Mouse (Mus musculus): ENCODE results near the gene Actr10. TPM values are rescaled to one million over a fixed set of nuclear protein-coding genes. Genes with fewer than 3 reads are reported as not detected.

Gene Actr10
- polyA plus RNA-seq (2015; fragmentation: Nextera tagmentation; extraction: Ambion mirVana): 174 and 180 TPM in 2 replicates

- H3K9me3 ChIP-seq: no peaks in the 10 kb centered on the region
- peak; percentile 96 for ATAC-seq (ENCODE audit: low FRiP score, low read depth)
- peak within 1 kb of the TSS; percentile 61 for H3K4me2 ChIP-seq
- H3K4me3 ChIP-seq: peak within 1 kb of the TSS; percentile 87
- under 1% methylated on average over 59 of the region's 59 CpGs for WGBS
- peaks cover 11% of the 10 kb centered on the region for H3K4me1 ChIP-seq (replicated peaks)
- H3K9ac ChIP-seq: peak within 1 kb of the TSS; percentile 87
- peak within 1 kb of the TSS; percentile 88 for H3K27ac ChIP-seq (replicated peaks)
- H3K27me3 ChIP-seq: no peaks in the 10 kb centered on the region
- H3K36me3 ChIP-seq: peaks cover 12% of the 10 kb centered on the region
Observed at GRCm38 (mm10) chr12:70937571-70938384, at the start of gene Actr10. TSS of gene Actr10 (plus strand) at chr12:70937857.

- 75% methylated on average over 5 of the region's 5 CpGs for WGBS
- no peak for ATAC-seq (ENCODE audit: low FRiP score, low read depth)
- H3K9me3 ChIP-seq: no peaks in the 10 kb centered on the region
- H3K4me2 ChIP-seq: no peak overlapping the region
- H3K27me3 ChIP-seq: no peaks in the 10 kb centered on the region
- H3K9ac ChIP-seq: no peak overlapping the region
- H3K27ac ChIP-seq (replicated peaks): no peak overlapping the region
- no peaks in the 10 kb centered on the region for H3K36me3 ChIP-seq
- H3K4me3 ChIP-seq: no peak overlapping the region
- no peaks in the 10 kb centered on the region for H3K4me1 ChIP-seq (replicated peaks)
Observed at GRCm38 (mm10) chr12:70890405-70890804, 47.3 kb upstream of the Actr10 start.

- H3K4me2 ChIP-seq: no peak overlapping the region
- no peaks in the 10 kb centered on the region for H3K36me3 ChIP-seq
- H3K27me3 ChIP-seq: no peaks in the 10 kb centered on the region
- no peak overlapping the region for H3K27ac ChIP-seq (replicated peaks)
- ATAC-seq (ENCODE audit: low FRiP score, low read depth): no peak
- 82% methylated on average over 8 of the region's 8 CpGs for WGBS
- no peaks in the 10 kb centered on the region for H3K9me3 ChIP-seq
- H3K4me3 ChIP-seq: no peak overlapping the region
- H3K4me1 ChIP-seq (replicated peaks): no peaks in the 10 kb centered on the region
- no peak overlapping the region for H3K9ac ChIP-seq
Observed at GRCm38 (mm10) chr12:70890874-70891470, 46.7 kb upstream of the Actr10 start.

GRCm38 (mm10) chr12:70895275-70895674 is 42.4 kb upstream of the Actr10 start:
- 86% methylated on average over 7 of the region's 7 CpGs for WGBS
- H3K4me2 ChIP-seq: no peak overlapping the region
- H3K9me3 ChIP-seq: no peaks in the 10 kb centered on the region
- H3K27me3 ChIP-seq: no peaks in the 10 kb centered on the region
- no peak overlapping the region for H3K4me3 ChIP-seq
- ATAC-seq (ENCODE audit: low FRiP score, low read depth): no peak
- no peak overlapping the region for H3K9ac ChIP-seq
- no peaks in the 10 kb centered on the region for H3K36me3 ChIP-seq
- no peaks in the 10 kb centered on the region for H3K4me1 ChIP-seq (replicated peaks)
- H3K27ac ChIP-seq (replicated peaks): no peak overlapping the region

GRCm38 (mm10) chr12:70896068-70896467 is 41.6 kb upstream of the Actr10 start:
- Histone ChIP-seq H3K9ac (no peak overlapping the region), H3K9me3 (no peaks in the 10 kb centered on the region), H3K36me3 (no peaks in the 10 kb centered on the region), H3K27ac (replicated peaks) (no peak overlapping the region), H3K27me3 (no peaks in the 10 kb centered on the region), H3K4me1 (replicated peaks) (no peaks in the 10 kb centered on the region), H3K4me2 (no peak overlapping the region), H3K4me3 (no peak overlapping the region)
- ATAC-seq (ENCODE audit: low FRiP score, low read depth): no peak
- 91% methylated on average over 10 of the region's 10 CpGs for WGBS

GRCm38 (mm10) chr12:70897434-70897833 is 40.2 kb upstream of the Actr10 start:
- H3K4me2 ChIP-seq: no peak overlapping the region
- no peak overlapping the region for H3K27ac ChIP-seq (replicated peaks)
- no peak overlapping the region; the same call in 1 of the 2 replicates for H3K9ac ChIP-seq
- no peak for ATAC-seq (ENCODE audit: low FRiP score, low read depth)
- WGBS: 80% methylated on average over 8 of the region's 8 CpGs
- H3K9me3 ChIP-seq: no peaks in the 10 kb centered on the region
- H3K36me3 ChIP-seq: no peaks in the 10 kb centered on the region
- H3K4me3 ChIP-seq: no peak overlapping the region
- no peaks in the 10 kb centered on the region for H3K27me3 ChIP-seq
- no peaks in the 10 kb centered on the region for H3K4me1 ChIP-seq (replicated peaks)

- Histone ChIP-seq H3K36me3 (no peaks in the 10 kb centered on the region), H3K4me3 (no peak overlapping the region), H3K9me3 (no peaks in the 10 kb centered on the region), H3K27ac (replicated peaks) (no peak overlapping the region), H3K27me3 (no peaks in the 10 kb centered on the region), H3K4me1 (replicated peaks) (no peaks in the 10 kb centered on the region), H3K9ac (no peak overlapping the region), H3K4me2 (no peak overlapping the region)
- 88% methylated on average over 8 of the region's 8 CpGs for WGBS
- ATAC-seq (ENCODE audit: low FRiP score, low read depth): no peak
Observed at GRCm38 (mm10) chr12:70898450-70898849, 39.2 kb upstream of the Actr10 start.

- no peak for ATAC-seq (ENCODE audit: low FRiP score, low read depth)
- H3K27ac ChIP-seq (replicated peaks): no peak overlapping the region
- WGBS: 93% methylated on average over 10 of the region's 10 CpGs
Observed at GRCm38 (mm10) chr12:70904471-70904870, 33.2 kb upstream of the Actr10 start.

GRCm38 (mm10) chr12:70906867-70907266 is 30.8 kb upstream of the Actr10 start:
- Histone ChIP-seq H3K27ac (replicated peaks) (no peak overlapping the region), H3K9ac (no peak overlapping the region), H3K4me2 (no peak overlapping the region), H3K36me3 (no peaks in the 10 kb centered on the region), H3K9me3 (no peaks in the 10 kb centered on the region), H3K27me3 (no peaks in the 10 kb centered on the region), H3K4me3 (no peak overlapping the region), H3K4me1 (replicated peaks) (0 out of 2 replicates have a peak, but pooled peaks cover under 1% of the 10 kb centered on the region)
- WGBS: 85% methylated on average over 9 of the region's 9 CpGs
- ATAC-seq (ENCODE audit: low FRiP score, low read depth): no peak

More at GRCm38 (mm10) chr12:70904471-70904870, 33.2 kb upstream of the Actr10 start:
- Histone ChIP-seq H3K4me3 (no peak overlapping the region), H3K9me3 (no peaks in the 10 kb centered on the region), H3K36me3 (no peaks in the 10 kb centered on the region), H3K27me3 (no peaks in the 10 kb centered on the region), H3K4me2 (no peak overlapping the region), H3K4me1 (replicated peaks) (no peaks in the 10 kb centered on the region), H3K9ac (no peak overlapping the region)

- no peak for ATAC-seq (ENCODE audit: low FRiP score, low read depth)
- no peak overlapping the region for H3K4me2 ChIP-seq
- WGBS: 84% methylated on average over 11 of the region's 11 CpGs
Observed at GRCm38 (mm10) chr12:70907651-70908050, 30.0 kb upstream of the Actr10 start.

GRCm38 (mm10) chr12:70908076-70908475 is 29.6 kb upstream of the Actr10 start:
- H3K9me3 ChIP-seq: no peaks in the 10 kb centered on the region
- 0 out of 2 replicates have a peak, but pooled peaks cover 3% of the 10 kb centered on the region for H3K4me1 ChIP-seq (replicated peaks)
- no peak for ATAC-seq (ENCODE audit: low FRiP score, low read depth)
- no peak overlapping the region for H3K9ac ChIP-seq
- H3K27ac ChIP-seq (replicated peaks): no peak overlapping the region
- WGBS: 82% methylated on average over 4 of the region's 4 CpGs
- no peaks in the 10 kb centered on the region for H3K36me3 ChIP-seq
- H3K4me3 ChIP-seq: no peak overlapping the region
- H3K4me2 ChIP-seq: no peak overlapping the region
- H3K27me3 ChIP-seq: no peaks in the 10 kb centered on the region

More at GRCm38 (mm10) chr12:70907651-70908050, 30.0 kb upstream of the Actr10 start:
- 0 out of 2 replicates have a peak, but pooled peaks cover 3% of the 10 kb centered on the region for H3K4me1 ChIP-seq (replicated peaks)
- no peaks in the 10 kb centered on the region for H3K9me3 ChIP-seq
- no peak overlapping the region for H3K27ac ChIP-seq (replicated peaks)
- H3K36me3 ChIP-seq: no peaks in the 10 kb centered on the region
- H3K27me3 ChIP-seq: no peaks in the 10 kb centered on the region
- H3K9ac ChIP-seq: no peak overlapping the region
- H3K4me3 ChIP-seq: no peak overlapping the region

GRCm38 (mm10) chr12:70910241-70910720 is 27.4 kb upstream of the Actr10 start:
- Histone ChIP-seq H3K27ac (replicated peaks) (no peak overlapping the region), H3K9ac (no peak overlapping the region), H3K4me3 (no peak overlapping the region), H3K9me3 (no peaks in the 10 kb centered on the region), H3K4me2 (no peak overlapping the region), H3K4me1 (replicated peaks) (0 out of 2 replicates have a peak, but pooled peaks cover 3% of the 10 kb centered on the region), H3K27me3 (no peaks in the 10 kb centered on the region), H3K36me3 (no peaks in the 10 kb centered on the region)
- ATAC-seq (ENCODE audit: low FRiP score, low read depth): peak; percentile 60
- WGBS: 16% methylated on average over 9 of the region's 9 CpGs

Data from hindbrain, embryonic 15.5 days (tissue).